Mouse (Mus musculus) gonadal fat pad, adult 2 months (tissue): ENCODE data around the gene Slx4ip. TPM values are rescaled to one million over a fixed set of nuclear protein-coding genes. Genes with fewer than 3 reads are reported as not detected.

ENCODE experiments used
- DNase-seq: peaks from one replicate; pipeline ENCODE4 v3.0.0-alpha.2; 2012; ENCODE audit warnings: low read depth
- polyA plus RNA-seq: library from polyadenylated mRNA; depleted of rRNA; stranded (reverse); fragments of >200 nt; gene quantifications from 2 replicates; pipeline ENCODE4 v1.2.3, GENCODE M21; 2012

The Slx4ip gene
- polyA plus RNA-seq, 1 experiment: 1.7 TPM

DNA sequence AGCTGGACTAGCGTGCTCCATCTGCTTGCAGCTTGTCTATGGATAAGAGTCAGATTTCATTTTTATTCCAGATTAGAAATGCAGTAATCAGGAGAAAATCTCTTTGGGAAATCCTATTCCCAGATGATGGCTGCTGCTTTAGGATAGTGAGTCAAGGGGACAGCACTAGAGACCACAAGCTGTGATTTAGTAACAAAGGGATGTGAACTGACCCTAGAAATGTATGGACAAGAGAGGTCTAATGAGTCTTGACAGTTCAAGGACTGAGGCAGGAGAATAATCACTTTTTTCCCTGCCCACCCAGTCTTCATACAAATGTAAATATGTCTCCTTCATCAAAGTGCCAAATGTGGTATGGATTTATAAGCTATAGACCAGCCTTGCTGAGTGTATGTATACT is 172.8 kb downstream of the Slx4ip start:
- no peak for DNase-seq

DNA sequence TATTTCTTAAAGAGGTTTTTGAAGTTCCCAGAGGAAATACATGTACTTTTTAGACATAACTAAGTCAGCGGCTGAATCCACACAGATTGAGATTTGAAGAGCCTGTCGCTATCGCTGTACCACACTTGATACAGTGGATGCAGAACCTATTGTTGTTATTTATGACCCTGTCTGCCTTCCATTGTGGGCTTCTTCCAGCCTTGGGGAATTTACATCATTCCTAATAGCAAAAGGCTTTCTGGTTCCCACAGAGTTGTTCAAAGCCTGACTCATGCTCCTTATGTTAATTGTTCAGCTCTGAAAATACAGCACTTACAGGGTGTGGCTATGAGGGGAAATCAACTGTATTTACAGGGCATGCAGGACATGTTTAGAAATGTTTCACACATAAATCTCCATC is 173.5 kb downstream of the Slx4ip start:
- DNase-seq: no peak

DNA sequence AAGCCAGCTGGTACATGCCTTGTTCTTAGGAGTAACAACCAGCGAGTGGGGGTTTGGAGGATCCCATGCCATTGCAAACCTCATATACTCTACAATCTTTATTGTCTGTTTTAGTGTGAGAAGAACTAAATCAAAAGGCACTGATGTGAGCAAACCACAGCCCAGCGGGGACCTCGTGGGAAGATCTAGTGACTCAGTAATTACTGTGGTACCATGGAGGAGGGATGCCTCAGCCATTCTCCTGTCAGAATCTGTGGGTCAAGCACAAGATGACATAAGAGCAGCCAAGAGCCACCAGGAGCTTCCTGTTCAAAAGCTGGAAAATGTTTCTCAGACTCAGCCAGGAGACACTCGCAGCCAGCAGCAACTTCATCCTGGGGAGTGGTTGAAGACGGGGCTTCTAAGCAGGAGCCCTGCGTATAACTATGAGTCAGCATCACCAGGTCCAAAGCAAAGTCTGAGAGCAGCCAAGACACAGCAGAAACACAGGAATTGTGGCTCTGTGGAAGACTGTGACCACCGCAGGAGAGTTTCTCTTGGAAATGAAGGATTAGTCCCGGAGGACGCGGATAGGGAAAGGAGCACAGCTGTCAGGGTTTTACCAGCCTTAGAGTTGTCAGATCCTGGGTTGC is 176.6 kb downstream of the Slx4ip start:
- no peak for DNase-seq

DNA sequence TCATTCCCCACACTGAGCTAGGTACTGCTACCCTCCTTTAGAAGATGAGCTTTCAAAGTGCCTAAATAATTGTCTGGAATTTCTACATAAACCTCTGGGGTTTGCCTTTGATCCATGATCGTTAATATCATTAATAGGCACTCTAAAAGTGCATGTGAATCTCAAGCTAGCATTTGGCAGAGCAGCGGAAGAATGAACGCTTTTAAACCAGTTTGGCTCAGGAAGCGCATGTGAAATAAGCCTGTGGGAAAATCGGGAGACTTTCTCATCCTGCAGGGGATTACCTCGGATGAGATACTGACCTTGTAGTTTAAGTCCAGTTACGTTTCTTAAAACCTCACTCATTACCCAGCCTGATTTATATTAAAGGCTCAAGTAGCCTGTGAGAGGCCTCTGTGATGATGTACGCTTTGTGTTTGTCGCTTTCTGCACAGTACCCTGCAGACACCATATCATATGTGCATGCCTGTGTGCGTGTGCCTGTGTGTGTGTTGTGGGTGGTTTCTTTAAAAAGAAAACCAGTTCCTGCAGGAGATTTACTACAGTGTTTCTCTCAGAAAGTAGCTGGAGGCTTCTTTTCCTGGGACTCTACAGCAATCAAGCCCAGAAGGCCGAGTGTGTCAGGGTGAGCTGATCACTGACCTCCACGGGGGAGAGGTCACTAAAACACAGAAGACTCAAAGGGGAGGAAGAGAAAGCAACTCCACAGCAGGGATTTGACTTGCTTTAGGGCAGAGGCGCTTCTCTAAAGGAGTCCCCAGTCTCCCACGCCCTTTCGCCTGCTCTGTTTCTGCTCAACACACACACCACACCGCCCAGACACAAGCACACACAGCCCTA is 182.7 kb downstream of the Slx4ip start:
- DNase-seq: no peak

DNA sequence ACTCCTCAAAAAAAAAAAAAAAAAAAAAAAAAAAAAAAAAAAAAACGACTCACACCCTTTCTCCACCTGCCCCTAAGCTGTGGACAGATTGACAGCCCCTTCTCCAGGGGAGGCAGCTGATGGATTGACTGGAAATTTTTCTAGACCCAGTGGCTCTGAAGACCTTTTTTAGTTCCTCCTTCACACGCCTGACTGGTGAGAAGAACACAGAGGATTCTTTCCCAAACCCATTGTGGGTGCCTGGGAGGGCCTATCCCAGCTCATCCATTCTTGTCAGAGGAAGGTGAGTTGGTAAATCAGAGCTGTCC is 183.2 kb downstream of the Slx4ip start:
- no peak for DNase-seq

DNA sequence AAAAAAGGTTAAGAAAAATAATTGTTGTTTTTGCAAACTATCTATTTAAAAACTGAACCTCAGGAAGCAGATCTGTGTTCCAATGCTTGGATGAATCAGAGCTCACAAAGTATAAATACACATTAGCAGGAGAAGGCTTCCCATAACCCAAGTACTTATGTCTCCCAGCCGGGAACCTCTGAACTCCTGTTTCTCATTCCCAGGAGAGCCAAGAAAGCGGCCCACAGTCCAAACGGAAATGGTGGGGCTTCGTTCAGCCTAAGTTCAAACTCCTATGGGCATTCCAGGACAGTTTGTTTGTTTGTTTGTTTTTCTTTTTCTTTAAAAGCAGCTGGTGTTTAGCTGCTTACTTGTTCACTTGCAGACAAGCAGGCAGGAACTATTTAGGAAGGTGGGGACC is 187.8 kb downstream of the Slx4ip start:
- no peak for DNase-seq

DNA sequence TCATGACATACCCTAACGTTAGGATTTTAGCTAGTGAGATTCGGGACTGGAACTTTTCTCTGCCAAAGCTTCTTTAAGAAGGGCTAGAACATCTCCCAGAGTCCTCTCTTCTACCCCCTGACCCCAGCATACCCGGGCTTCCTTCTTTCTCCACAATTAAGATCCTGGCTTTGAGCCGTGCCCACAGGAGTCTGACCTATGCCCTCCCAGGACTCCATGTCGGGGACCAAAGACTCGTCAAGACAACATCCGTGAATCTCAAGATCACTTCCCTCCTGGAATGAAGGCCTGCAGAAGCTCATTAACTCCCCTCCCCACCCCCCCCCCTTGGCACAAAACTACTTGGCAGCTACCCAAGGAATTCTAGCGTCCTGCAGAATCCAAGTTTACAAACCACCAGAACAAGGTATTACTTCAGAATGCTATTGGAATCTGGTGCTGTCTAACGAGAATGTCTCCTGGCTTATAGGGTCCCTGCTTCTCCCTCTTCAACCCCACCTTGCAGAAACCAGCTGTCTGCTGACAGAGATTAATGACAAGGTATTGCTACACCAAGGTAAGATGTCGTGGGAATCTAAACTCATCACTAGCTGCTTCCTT is 188.8 kb downstream of the Slx4ip start:
- DNase-seq: no peak

DNA sequence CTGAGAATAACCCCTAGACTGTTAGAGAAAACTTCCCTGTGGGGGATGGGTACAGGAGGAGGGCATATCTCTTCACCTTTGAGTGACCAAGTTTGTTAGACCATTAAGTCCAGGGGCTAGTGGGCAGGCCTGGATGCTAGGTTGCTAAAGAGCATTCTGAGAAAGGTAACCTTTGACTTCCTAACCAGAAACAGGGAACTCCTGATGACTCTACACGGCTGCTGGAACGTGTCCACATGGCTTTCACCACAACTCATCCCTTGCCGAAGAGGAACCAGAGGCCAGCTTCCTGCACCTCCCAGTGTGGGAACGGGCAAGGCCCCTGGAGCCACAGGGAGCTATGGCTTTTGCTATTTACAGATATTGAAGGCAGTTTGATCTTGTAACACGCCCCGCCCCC is 189.4 kb downstream of the Slx4ip start:
- no peak for DNase-seq

DNA sequence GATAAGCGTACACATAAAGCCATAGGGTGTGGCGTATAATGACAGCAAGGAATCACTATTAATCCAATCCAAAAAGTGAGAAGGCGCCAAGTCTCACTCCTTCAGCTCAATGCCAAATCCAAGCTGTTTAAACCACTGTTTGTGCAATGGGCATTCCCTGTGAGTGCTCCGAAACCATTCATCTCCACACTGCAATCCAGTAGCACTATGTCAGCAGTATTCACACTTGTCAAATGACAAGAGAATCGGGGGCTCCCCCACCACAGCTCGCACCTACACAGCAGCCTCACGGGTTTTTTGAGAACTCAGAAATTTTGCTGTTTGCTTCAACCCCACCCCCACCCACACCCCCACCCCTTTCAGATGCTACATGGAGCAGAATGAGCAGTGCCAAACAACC is 190.0 kb downstream of the Slx4ip start:
- DNase-seq: no peak

DNA sequence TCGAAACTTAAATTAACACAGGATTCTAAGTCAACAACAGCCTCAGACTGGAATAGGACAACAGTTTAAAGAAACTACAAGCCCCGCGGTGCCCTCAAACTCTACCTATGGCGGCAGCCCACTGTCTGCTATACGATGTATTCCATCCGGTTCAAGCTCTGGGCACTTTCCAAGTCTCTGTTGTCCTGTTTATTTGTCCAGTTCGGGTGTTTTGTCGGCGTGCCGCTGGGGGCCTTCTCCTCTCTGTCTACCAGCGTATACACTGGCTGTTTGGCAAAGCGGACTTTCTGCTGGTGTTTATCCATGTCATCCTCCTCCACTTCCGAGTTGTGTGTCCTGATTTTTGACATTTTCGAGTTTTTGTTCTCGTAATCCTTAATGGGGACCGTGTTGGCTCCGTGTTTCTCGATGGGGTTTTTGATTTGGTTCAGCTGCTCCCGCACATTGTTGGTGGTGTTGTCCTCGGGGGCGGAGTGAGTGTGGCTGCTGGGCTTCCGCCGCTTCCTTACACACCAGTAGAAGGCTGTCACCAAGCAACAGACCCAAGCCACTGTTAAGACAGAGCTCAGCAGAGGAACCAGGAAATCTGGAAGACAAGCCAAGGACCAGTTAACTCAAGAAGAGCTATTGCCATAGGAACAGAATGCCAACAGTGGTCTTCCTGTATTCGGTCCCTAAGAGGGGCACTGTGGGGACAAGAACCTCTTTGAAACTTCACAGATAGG is 192.0 kb downstream of the Slx4ip start:
- DNase-seq: no peak

DNA sequence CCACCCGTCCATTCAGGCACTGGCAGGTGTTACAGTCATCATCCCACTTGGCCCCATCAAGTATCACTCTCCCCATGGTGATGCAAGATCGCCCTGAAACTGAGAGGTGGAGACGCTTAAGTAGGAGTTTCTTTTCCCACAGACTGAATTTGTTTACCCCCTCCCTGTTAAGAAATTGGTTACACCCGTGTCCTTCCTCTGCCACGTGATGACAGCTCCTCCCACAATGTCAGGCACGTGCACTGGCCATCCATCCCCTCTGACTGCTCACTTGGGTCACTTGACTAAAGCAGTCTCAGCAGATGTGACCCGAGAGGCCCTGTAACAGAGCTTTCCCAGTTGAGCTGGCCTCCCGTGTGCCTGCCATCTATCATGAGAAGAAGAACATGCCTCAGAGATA is 194.2 kb downstream of the Slx4ip start:
- DNase-seq: no peak

DNA sequence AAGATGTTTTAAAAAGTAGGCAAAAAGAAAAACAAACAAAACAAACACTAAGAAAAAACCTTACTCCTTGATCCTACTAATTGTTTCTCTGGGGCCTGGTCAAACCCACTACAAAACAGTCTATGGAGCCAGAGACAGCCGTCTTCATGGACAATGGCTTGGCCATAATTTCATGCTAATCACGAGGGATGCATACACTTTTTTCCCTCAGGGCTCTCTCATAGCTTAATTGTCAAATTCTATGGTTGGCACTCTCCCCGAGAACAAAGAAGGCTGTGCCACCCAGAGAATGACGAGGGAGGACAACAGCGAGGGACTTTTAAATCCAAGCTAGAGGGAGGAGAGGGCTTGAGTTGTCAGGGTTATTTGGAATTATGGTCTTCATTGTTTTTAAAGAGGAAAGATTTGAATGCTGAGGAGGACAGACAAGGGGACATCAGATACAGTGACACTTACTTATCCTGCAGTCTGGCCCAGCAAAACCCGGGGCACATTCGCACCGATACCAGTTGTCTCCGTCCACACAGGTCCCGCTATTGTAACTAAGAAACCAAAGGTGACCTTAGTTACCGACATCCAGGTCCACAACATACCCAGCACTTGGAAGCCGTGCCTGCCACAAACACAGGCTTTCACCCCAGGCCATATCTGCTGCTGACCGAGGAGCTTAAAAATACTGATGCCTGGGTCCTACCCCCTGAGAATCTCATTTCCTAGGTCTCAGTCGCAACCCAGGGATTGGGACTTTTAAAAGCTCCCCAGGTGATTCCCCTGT is 195.8 kb downstream of the Slx4ip start:
- no peak for DNase-seq

DNA sequence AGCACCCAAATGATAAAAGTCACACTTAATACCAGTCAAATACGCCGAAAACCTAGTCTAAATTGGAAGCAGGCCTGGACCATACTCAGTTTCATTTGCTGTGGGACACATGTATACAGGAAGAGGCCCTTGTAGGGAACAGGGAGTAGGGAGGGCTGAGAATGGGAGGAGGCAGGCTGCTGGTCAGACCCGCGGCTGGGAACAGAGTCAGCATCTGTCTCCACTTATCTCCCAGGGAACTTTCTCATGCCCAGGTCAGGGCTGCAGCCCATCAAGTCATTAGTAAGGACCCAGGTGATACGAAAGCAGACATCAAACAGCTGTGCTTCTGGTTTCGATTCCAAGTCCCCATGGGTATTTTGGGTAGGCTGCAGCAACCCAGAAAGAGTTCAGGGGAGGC is 196.7 kb downstream of the Slx4ip start:
- DNase-seq: no peak

DNA sequence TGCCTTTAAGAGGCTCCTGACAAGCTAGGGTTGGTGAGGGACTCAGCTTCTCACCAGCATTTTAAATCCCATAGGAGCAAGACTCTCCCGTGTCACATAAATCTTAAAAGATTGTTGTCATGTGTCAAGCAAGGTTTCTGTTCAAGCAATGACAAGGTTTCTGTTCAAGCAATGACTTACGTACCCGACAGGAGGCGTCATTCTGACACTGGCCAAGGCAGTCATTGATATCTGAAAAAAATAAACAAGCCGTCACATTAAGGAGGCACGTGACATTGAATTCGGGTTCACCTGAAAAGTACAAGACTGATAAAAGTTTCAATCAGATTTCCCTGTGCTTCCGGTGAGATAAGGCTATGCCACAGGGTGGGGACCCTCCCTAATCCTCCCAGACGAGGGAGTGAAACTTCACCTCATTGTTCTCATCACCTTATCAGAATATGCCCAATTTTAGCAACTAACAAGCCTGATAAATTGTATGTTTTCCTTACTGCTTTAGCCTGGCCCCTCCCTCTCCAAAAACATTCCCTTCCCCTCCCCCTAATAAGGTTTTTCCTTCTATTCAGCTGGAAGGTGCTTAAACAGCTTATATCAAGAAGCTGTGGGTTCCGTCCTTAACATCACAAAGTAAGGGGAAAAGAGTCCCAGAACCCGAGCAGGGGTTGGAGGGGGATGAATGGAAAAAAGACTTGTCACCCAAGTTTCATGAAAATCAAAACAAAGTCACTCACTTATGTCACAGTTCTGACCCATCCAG is 200.9 kb downstream of the Slx4ip start:
- no peak for DNase-seq

DNA sequence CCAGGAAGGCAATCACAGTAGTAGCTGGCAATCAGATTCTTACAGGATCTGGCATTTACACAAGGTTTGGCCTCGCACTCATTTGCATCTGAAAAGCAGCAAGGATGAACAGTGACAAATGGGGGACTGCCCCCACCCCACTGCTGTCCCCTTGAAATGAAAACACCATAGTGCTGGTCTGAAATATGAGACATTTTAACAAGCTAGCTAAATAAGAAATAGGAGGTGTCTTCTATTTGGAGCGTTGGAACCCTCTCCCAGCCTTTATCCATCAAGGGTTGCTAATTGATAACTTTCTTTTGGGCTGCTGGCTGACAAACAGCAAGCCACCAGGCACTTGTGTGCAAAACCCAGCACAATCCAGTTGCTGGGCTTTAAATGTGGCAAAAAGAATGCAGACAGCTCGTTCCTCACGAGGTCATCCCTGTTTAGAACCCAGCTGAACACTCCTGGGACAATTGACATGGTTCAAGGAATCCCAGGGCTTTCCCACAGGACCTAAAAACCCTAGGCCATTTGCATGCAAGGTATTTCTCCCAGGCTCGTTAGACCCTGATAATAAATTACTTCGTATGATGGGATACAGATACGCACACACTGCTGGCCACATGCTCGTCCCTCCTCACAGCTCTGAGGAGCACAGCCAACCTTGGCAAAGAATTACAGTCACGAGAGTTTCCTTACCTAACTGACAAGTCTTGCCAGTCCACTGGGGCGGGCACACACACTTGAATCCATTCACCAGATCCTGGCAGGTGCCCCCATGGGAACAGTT is 201.7 kb downstream of the Slx4ip start:
- no peak for DNase-seq

DNA sequence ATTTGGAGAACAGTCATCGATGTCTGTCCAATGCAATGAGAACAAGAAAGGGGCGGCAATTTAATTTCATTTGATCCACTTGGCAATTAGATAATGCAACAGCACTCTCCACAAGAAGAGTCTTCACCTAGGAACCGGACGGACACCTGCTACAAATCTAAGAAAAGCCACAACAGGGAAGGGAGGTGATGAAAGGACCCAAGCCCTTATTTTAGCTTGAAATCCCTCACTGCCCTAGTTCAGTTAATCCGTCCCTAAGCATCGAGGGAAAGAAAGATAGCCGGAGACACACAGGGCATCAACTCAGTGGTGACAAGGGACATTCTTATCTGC is 202.2 kb downstream of the Slx4ip start:
- DNase-seq: no peak

DNA sequence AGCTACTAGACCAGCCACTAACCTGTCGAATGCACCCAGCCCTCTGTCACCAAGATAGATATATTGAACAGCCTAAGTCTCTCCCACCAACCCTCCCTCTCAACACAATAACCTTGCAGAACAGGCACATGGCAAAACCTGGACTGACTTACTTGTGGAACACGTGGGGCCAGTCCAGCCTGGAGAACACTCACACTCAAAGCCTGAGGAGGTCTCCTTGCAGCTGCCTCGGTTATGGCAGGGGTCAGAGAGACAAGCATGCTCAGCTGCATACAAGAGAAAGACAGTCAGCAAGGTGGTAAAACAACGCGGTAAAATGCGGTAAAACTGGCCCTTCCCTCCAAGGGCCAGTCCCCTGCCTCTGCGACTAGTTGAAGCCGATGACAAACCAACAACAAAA is 203.3 kb downstream of the Slx4ip start:
- DNase-seq: no peak

DNA sequence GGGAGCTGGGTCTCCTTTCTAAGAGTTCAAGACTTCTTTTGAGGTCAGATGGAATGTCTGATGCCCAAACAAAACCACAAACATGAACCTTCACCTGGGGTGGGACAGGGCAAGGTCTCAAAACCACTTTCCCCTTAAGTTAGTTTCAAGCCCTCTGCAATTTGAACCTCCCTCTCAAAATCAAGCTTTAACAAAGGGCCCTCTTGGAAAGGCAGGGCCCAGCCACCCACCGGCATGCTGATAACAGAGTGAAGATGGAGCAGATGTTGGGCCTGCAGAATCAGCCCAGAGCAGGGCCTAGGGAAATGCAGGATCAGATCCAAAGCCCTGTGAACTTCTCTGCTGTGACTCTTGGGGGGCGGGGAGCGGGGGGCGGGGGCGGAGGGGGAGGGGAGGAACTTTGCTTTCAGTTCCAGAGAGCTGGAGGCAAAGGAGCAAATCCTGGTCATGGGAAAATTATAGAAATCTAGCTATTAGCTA is 206.0 kb downstream of the Slx4ip start:
- DNase-seq: no peak

DNA sequence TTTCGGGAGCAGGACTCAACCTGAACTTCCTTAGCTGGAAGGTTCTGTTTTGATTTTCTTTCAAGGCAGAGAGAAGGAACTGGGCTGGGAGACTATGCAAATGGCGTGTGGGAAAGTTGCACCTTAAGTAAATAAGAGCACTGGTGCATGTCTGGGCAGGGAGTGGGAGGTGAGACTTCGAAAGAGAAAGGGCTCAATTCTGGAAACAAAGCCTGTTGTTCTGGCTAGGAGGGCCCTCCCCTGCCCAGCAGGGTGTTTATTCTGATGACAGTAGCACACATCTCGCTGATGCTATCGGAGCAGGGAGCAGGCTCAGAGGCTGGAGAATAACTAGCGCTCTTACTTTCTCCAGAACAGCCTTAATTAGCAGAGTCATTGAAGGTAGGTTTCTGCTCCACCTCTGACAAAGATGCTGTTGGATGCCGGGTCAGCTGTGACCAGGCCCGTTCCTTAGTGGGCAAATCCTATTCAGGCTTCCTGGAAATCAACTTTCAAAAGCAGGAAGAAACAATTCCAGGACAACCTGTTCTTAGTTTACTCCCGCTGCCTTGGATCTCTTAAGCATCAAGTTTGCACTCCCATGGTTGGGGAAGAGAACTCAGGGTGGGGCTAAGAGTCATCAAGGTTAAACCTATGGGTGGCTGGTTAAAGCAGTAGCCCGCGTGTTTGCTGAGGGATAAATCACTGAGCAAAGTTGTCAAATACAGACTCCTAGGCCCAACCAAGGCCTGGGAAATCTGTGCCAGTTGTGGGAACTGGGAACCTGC is 207.4 kb downstream of the Slx4ip start:
- DNase-seq: no peak
